Mouse (Mus musculus) embryonic facial prominence, embryonic 12.5 days (tissue): ENCODE results near the gene Pan3. TPM values are rescaled to one million over a fixed set of nuclear protein-coding genes. Genes with fewer than 3 reads are reported as not detected.

Experiments
- ATAC-seq: fragments of 200-750 bp; cut with Nextera tagmentation; 2 replicates; pipeline ENCODE4 v1.8.0; 2017; ENCODE audit not compliant: insufficient number of reproducible peaks, insufficient read depth, low FRiP score, low TSS enrichment
- H3K27ac ChIP-seq: fragments of 300-500 bp; sonication (generic); 2 replicates; pipeline ENCODE4 v1.5.1; 2016; ENCODE audit warnings: mild to moderate bottlenecking
- H3K27me3 ChIP-seq: fragments of 300-500 bp; sonication (generic); 2 replicates; pipeline ENCODE4 v1.6.1; 2016; ENCODE audit warnings: mild to moderate bottlenecking, moderate library complexity
- H3K36me3 ChIP-seq: fragments of 300-500 bp; sonication (generic); 2 replicates; pipeline ENCODE4 v1.6.1; 2016; ENCODE audit warnings: mild to moderate bottlenecking
- H3K4me1 ChIP-seq: fragments of 300-500 bp; sonication (generic); 2 replicates; pipeline ENCODE4 v1.6.1; 2016
- H3K4me2 ChIP-seq: fragments of 300-500 bp; sonication (generic); replicated peaks from 2 replicates; pipeline ENCODE4 v1.6.1; 2016; ENCODE audit warnings: mild to moderate bottlenecking, moderate library complexity
- H3K4me3 ChIP-seq: fragments of 300-500 bp; sonication (generic); 2 replicates; pipeline ENCODE4 v1.5.1; 2016; ENCODE audit warnings: mild to moderate bottlenecking
- H3K9ac ChIP-seq: fragments of 300-500 bp; sonication (generic); 2 replicates; pipeline ENCODE4 v1.6.1; 2016; ENCODE audit warnings: mild to moderate bottlenecking, moderate library complexity
- H3K9me3 ChIP-seq: fragments of 300-500 bp; sonication (generic); 2 replicates; pipeline ENCODE4 v1.6.1; 2016; ENCODE audit warnings: mild to moderate bottlenecking, moderate library complexity
- WGBS: fragments of 180-500 bp; shearing (Covaris S2); methylation state at CpG from one replicate; pipeline ENCODE4 v1.1.7; 2016; 5-methylcytosine and 5-hydroxymethylcytosine counted together
- polyA plus RNA-seq: library from polyadenylated mRNA; unstranded; fragments of >200 nt; fragmentation: Nextera tagmentation; extraction: Ambion mirVana; gene quantifications from 2 replicates; pipeline ENCODE4 v1.2.1, GENCODE M21; 2016

Gene Pan3
- polyA plus RNA-seq, 1 experiment from 2014 or later: 62.4 TPM

DNA sequence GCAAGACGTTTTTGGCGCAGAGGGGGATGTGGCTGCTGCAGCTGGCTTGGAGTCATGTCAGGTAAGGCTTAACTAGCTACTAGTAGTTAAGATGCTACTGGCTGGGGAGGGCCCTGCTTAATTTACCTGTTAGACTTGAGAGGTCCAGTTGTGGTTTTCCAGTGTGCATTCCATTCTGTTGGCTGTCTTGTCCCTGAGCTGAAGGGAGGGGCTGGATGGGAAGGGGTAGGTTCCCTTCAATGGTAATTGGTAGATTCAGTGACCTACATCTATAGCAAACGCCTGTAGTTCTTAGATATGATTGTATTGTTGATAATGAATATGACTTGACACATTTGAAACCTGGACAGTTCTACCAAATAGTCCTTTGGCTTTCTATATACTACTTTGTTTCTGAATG lies 62.5 kb downstream of the Pan3 start:
- Histone ChIP-seq H3K4me1 (no peaks in the 10 kb centered on the region; the same call in 1 of the 2 replicates), H3K9ac (no peak overlapping the region), H3K27me3 (no peaks in the 10 kb centered on the region), H3K27ac (no peak overlapping the region), H3K9me3 (no peaks in the 10 kb centered on the region), H3K36me3 (no peaks in the 10 kb centered on the region), H3K4me3 (no peak overlapping the region), H3K4me2 (no peak overlapping the region)
- no peak for ATAC-seq
- WGBS: 77% methylated on average over 3 of the region's 3 CpGs

DNA sequence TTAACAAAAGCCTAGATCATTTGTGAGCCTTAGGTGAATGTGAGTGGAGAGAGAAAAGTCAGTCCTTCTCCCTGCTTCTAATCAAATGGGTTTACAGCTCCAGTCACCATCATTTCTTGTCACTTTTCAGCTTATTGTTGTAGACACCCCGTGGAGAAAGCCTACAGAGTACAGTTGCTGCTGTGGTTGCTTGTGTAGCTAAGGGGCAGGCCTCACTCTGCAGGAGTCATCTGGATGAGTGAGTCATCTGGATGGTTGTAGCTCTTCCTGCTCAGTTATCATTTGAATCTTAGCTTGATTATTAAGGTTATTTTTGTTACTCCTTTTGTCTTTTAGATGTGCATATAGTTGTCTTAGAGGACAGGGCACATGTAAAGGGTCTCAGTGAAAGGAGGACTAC lies 63.2 kb downstream of the Pan3 start:
- no peaks in the 10 kb centered on the region for H3K27me3 ChIP-seq
- no peak for ATAC-seq
- H3K4me2 ChIP-seq: no peak overlapping the region
- H3K36me3 ChIP-seq: no peaks in the 10 kb centered on the region
- H3K4me1 ChIP-seq: no peaks in the 10 kb centered on the region; the same call in 1 of the 2 replicates
- no peak overlapping the region for H3K4me3 ChIP-seq
- H3K9me3 ChIP-seq: no peaks in the 10 kb centered on the region
- WGBS: 88% methylated on average over 1 of the region's 1 CpGs
- H3K27ac ChIP-seq: no peak overlapping the region
- no peak overlapping the region for H3K9ac ChIP-seq

DNA sequence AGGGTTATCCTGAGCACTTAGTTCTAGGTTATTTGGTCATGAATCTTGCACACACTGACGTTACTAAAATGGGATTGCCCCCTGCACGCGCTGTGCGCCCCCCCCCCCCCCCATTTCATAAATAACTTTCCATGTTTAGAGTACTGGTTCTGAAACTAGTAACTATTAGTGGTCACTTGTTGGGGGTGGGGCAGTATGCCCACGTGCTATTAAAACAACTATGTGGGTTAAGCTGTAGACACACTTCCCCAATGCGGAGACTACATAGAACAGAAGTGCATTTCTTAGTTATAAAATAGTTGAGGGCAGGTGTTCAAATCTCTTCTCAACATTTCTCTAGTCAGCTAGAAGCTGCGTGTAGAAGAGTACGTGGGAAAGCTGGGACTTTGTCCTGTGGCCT lies 63.7 kb downstream of the Pan3 start:
- H3K9me3 ChIP-seq: no peaks in the 10 kb centered on the region

DNA sequence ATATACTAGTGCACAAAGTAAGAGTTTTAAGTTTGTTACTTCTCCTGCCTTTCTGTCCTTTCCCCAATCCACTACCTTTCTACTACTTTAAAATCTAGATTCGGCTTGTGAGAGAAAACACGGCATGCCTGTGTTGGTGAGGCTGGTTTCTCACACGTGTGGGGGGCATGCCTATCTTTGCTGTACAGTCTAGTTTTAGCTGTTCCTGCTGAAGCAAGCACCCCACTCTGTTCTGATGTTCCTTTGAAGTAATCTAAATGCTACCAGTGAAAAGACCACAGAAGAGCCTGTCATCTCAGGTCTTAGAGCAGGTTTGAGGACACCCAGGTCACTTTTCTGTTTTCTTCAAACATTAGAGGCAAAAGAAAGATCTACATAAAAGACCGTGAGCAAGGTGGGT lies 64.4 kb downstream of the Pan3 start:
- Histone ChIP-seq H3K36me3 (no peaks in the 10 kb centered on the region), H3K9me3 (no peaks in the 10 kb centered on the region), H3K4me3 (no peak overlapping the region), H3K4me1 (no peaks in the 10 kb centered on the region; the same call in 1 of the 2 replicates), H3K27ac (no peak overlapping the region), H3K4me2 (no peak overlapping the region), H3K27me3 (no peaks in the 10 kb centered on the region), H3K9ac (no peak overlapping the region)
- WGBS: 90% methylated on average over 4 of the region's 4 CpGs
- no peak for ATAC-seq

More for the DNA sequence above, 63.7 kb downstream of the Pan3 start:
- no peak overlapping the region for H3K27ac ChIP-seq
- H3K4me1 ChIP-seq: no peaks in the 10 kb centered on the region; the same call in 1 of the 2 replicates
- H3K27me3 ChIP-seq: no peaks in the 10 kb centered on the region
- no peak for ATAC-seq
- 94% methylated on average over 8 of the region's 8 CpGs for WGBS
- no peaks in the 10 kb centered on the region for H3K36me3 ChIP-seq
- H3K4me3 ChIP-seq: no peak overlapping the region
- no peak overlapping the region for H3K4me2 ChIP-seq
- H3K9ac ChIP-seq: no peak overlapping the region

DNA sequence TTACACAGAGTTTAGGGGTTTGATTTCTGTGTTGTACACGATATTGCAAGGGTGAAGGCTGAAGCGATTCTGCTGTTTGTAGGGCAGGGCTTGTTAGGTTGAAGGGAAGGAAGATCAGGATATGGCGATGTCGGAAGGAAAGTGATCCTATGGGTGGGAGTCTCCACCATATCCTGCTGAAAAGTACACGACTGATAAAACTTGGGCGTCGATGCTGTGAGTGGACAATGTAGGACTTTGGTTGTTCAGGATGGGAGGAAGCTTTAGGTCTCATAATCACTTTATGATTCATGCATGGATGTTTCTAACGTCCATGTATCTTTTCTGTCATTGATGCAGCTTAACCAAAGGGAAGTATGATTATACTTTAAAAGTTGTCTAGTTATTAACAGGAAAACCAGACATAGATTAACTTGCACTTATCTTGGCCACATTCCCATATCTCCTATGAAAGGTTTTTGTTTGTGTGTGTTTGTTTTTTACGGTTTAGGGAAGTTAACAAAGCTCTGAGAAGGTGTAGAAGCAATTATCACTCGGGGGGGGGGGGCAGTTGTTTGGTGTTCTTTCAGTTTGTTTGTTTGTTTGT lies 64.9 kb downstream of the Pan3 start:
- H3K9me3 ChIP-seq: no peaks in the 10 kb centered on the region
- no peak overlapping the region for H3K4me2 ChIP-seq
- WGBS: 89% methylated on average over 10 of the region's 10 CpGs
- no peak overlapping the region for H3K9ac ChIP-seq
- H3K4me3 ChIP-seq: no peak overlapping the region
- no peak overlapping the region for H3K27ac ChIP-seq
- no peaks in the 10 kb centered on the region for H3K36me3 ChIP-seq
- no peaks in the 10 kb centered on the region; the same call in 1 of the 2 replicates for H3K4me1 ChIP-seq
- no peak for ATAC-seq
- H3K27me3 ChIP-seq: no peaks in the 10 kb centered on the region

DNA sequence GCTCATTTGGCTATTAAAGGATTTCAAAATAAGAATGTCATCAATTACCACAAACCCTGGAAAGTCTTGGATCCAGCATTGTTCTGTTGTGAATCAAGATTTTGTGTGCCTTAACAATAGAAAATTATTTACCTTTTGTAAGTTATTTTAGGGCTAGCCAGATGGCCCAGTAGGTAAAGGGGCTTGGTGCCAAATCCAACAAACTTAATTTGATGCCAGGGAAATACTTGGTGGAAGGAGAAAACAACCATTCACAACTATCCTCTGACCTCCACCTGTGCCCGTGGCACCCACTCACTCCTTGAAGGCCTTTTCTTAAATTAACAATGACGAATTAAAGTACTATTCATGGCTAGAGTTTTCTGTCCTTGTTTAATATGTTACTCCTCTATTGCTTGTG lies 66.0 kb downstream of the Pan3 start:
- no peaks in the 10 kb centered on the region for H3K27me3 ChIP-seq
- H3K4me1 ChIP-seq: no peaks in the 10 kb centered on the region; the same call in 1 of the 2 replicates
- H3K27ac ChIP-seq: no peak overlapping the region
- H3K9ac ChIP-seq: no peak overlapping the region
- ATAC-seq: no peak
- 83% methylated on average over 2 of the region's 2 CpGs for WGBS
- H3K4me3 ChIP-seq: no peak overlapping the region
- no peaks in the 10 kb centered on the region for H3K36me3 ChIP-seq
- H3K4me2 ChIP-seq: no peak overlapping the region
- H3K9me3 ChIP-seq: no peaks in the 10 kb centered on the region

DNA sequence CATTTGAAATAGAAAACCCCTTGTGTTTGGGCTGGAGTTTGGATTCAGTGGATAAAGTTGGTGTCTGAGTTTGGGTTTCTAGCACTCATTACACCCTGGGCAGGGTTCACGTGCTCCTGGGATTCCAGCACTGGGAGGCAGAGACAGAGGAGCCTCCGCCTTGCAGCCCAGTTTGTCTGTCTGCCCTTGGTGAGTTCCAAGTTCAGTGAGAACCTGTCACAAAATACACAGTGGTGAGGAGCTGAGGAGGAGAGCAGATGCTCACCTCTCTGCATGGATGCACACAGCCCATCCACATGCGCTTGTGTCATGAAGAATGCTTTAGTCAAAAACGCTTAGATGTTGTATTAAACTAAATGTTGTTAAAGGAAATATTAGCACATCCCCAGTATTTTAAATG lies 67.0 kb downstream of the Pan3 start:
- Histone ChIP-seq H3K9me3 (no peaks in the 10 kb centered on the region), H3K36me3 (no peaks in the 10 kb centered on the region), H3K27me3 (no peaks in the 10 kb centered on the region), H3K4me2 (no peak overlapping the region), H3K4me3 (no peak overlapping the region), H3K4me1 (no peaks in the 10 kb centered on the region; the same call in 1 of the 2 replicates), H3K27ac (no peak overlapping the region), H3K9ac (no peak overlapping the region)
- ATAC-seq: no peak
- WGBS: 89% methylated on average over 4 of the region's 4 CpGs

DNA sequence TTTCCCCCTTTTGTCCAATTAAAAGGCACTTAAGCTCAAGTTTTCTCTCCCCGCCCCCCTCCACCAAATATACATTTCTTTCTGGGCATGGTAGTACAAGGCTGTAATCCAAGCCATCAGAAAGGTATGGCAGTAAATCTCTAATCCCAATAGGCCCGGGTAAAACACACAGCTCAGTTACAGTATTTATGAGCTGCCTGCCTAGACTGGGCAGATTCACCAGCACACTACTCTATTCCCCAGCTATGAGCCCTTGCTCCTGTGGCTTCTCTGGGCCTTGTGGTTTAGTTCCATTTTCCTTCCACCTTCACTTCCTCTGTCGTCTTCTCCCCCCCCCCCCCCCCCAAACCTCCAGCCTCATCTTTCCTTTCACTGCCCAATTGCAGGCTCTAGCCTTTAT lies 67.8 kb downstream of the Pan3 start:
- Histone ChIP-seq H3K4me3 (no peak overlapping the region), H3K27ac (no peak overlapping the region), H3K9me3 (no peaks in the 10 kb centered on the region), H3K36me3 (no peaks in the 10 kb centered on the region), H3K27me3 (no peaks in the 10 kb centered on the region), H3K9ac (no peak overlapping the region), H3K4me2 (no peak overlapping the region), H3K4me1 (no peaks in the 10 kb centered on the region; the same call in 1 of the 2 replicates)
- ATAC-seq: peak; percentile 35; the same call in 1 of the 2 replicates
- 59% methylated on average over 3 of the region's 3 CpGs for WGBS

DNA sequence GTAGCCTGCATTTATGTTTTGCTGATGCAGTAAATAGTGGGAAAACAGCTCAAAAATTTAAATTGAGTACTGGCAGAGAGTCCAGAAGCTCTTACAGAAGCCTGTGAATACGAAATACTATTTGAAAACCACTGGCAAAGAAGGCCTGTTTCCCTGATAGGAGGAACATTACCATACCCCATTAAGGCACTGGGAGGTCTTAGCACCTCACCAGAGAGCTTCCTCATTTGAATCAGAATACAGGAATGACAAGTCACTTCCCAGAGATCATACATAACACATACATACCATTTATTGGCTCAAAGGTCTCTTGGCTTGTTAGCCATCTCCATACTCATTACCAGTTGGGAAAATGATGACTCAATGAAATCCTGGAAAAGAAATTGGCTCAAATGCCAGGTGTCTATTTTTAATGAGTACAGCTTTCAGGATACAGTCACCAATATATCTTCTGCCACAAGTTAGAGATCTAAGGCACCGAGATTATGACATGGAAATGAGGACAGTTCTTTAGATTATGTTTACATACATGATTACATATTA lies 71.6 kb downstream of the Pan3 start:
- 94% methylated on average over 2 of the region's 2 CpGs for WGBS
- no peaks in the 10 kb centered on the region; the same call in 1 of the 2 replicates for H3K4me1 ChIP-seq
- no peaks in the 10 kb centered on the region for H3K9me3 ChIP-seq
- H3K36me3 ChIP-seq: no peaks in the 10 kb centered on the region
- no peak overlapping the region for H3K4me3 ChIP-seq
- no peak for ATAC-seq
- no peaks in the 10 kb centered on the region for H3K27me3 ChIP-seq
- no peak overlapping the region for H3K9ac ChIP-seq
- H3K4me2 ChIP-seq: no peak overlapping the region
- H3K27ac ChIP-seq: no peak overlapping the region

DNA sequence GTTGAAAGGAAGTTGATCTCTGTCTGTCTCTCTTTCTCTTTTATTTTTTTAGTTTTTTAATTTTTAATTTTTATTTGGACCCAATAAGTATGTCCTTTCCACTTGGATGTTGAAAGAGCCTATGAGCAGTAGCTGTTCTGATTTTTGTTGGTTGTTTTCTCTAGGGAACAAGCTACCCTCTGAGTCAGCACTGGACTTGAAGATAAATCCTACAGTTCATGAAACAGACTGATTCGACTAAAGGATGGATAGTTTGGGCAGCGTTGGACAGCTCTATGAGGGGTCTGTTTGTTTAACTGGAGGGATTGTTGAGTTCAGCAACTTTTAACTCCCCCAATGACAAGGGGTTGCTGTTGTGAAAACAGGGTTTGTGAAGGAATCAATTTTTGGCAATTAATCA lies 73.0 kb downstream of the Pan3 start:
- Histone ChIP-seq H3K4me2 (no peak overlapping the region), H3K4me3 (no peak overlapping the region), H3K9me3 (no peaks in the 10 kb centered on the region), H3K4me1 (no peaks in the 10 kb centered on the region), H3K36me3 (no peaks in the 10 kb centered on the region), H3K27ac (no peak overlapping the region), H3K27me3 (no peaks in the 10 kb centered on the region), H3K9ac (no peak overlapping the region)
- WGBS: 80% methylated on average over 2 of the region's 2 CpGs
- no peak for ATAC-seq

DNA sequence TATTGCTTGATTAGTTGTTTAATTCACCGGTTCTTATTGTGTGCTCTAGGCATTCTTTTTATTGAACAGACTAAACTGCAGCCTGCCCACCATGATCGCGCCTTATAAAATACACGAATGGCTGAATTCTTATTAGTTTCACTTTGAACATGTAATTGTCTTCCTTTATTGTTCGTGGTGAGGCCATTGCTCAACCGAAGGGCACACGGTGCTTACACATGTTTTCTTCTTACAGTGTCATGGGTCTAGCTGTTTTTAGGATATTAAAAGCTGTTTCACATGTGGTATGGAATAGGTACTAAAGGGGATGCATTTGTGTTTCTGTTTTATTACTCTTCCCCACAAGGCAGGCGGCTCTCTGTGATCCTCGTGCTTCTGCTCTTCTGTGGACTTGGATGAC lies 81.4 kb downstream of the Pan3 start:
- 93% methylated on average over 9 of the region's 9 CpGs for WGBS
- no peaks in the 10 kb centered on the region for H3K4me1 ChIP-seq

DNA sequence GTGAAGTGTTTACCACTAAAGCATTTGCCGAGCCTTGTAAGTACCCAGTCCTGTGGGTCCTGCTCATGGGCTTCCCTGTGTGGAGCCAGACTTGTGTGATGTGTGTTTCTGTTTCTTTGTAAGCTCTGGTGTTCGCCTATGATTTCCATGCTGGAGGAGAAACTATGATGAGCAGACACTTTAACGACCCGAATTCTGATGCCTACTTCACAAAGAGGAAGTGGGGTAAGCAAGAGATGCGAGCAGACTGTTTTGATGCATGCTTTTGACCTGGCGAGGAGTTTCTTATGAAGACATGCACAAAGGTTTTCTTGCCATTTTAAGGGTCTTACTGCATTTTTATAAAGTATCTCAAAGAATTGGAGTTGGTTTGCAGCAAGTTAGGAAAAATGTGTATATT lies 97.0 kb downstream of the Pan3 start:
- peaks cover 33% of the 10 kb centered on the region for H3K36me3 ChIP-seq

More for the DNA sequence above, 81.4 kb downstream of the Pan3 start:
- ATAC-seq: no peak
- Histone ChIP-seq H3K9ac (no peak overlapping the region), H3K27me3 (no peaks in the 10 kb centered on the region), H3K36me3 (no peaks in the 10 kb centered on the region), H3K27ac (no peak overlapping the region), H3K4me3 (no peak overlapping the region), H3K4me2 (no peak overlapping the region), H3K9me3 (no peaks in the 10 kb centered on the region)

More for the DNA sequence above, 97.0 kb downstream of the Pan3 start:
- no peak overlapping the region for H3K4me2 ChIP-seq
- 87% methylated on average over 6 of the region's 6 CpGs for WGBS
- no peak overlapping the region for H3K9ac ChIP-seq
- no peak overlapping the region for H3K27ac ChIP-seq
- no peaks in the 10 kb centered on the region for H3K4me1 ChIP-seq
- no peak overlapping the region for H3K4me3 ChIP-seq
- H3K27me3 ChIP-seq: no peaks in the 10 kb centered on the region
- H3K9me3 ChIP-seq: no peaks in the 10 kb centered on the region
- no peak for ATAC-seq
